Mouse (Mus musculus): ENCODE data around the gene Rbm6.

Gene Rbm6

DNA sequence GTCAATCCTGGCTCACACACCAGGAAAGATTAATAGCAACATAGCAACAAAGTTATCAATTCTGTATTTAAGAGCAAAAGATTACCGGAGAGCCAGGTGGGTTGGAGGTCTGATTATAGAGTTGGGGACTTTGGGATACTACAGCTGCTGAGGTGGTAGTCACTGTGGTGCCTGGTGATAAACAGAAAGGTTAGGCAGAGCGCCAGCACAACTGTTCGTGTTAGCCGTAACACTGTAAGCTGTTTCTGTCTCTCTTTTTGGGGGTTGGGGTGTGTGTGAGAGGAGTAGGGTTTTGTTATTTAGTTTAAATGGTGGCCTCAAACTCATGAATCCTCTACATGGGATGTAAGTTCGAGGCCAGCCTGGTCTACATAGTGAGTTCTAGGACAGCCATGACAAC lies 122.7 kb downstream of the Rbm6 start:
- no peak for DNase-seq (ENCODE audit: low spot score in 2 of 2)

DNA sequence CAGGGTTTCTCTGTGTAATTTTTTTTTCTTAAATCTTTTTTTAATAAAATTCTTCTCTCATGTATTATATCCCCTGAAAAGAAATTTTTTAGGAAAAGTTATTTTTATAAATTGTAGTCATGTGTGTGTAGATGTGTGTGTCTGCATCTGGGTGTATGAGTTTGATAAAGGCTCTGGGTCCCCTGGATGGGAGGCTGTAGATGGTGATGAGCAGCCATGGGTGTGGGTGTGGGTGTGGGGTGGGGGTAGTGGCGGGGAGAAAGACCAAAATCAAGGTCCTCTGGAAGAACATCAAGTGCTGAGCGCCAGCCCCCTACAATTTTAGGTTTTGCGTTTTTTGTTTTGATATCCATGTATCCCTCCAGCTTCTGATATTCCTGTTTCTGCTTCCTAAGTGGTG lies 125.0 kb downstream of the Rbm6 start:
- DNase-seq (ENCODE audit: low spot score in 2 of 2), result no peak

DNA sequence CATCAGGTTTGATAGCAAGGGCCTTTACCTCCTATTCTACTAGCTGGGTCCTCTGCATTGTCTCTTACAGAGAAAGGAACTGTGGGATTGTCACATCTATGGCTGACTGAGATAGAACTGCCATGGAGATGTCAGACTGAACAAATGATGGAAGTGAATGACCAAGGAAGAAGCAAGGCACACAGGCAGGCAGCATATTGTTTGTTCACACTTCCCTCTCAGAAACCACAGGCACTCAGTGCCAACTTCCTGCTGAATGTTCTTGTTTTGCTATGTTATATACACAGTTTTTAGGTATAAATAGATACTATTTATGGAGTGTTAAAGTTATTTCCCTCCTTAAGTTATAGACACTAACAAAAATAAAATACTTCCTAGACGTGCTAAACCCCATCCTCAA lies 125.7 kb downstream of the Rbm6 start:
- no peak for DNase-seq (ENCODE audit: low spot score in 2 of 2)

- no peak for DNase-seq (ENCODE audit: low spot score in 2 of 2)
These were observed 126.4 kb downstream of the Rbm6 start for GRCm38 (mm10) chr9:107746679-107747078.

- no peak for DNase-seq (ENCODE audit: low spot score in 2 of 2)
These were observed 129.0 kb downstream of the Rbm6 start for GRCm38 (mm10) chr9:107744061-107744460.

- peak; percentile 26 to 51 for DNase-seq (ENCODE audit: low spot score in 2 of 2)
These were observed 134.2 kb downstream of the Rbm6 start for GRCm38 (mm10) chr9:107738841-107739202.

- DNase-seq (ENCODE audit: low spot score in 2 of 2), result peak; percentile 94 to 95
These were observed 134.8 kb downstream of the Rbm6 start for GRCm38 (mm10) chr9:107738020-107738840.

GRCm38 (mm10) chr9:107736185-107736485 lies 136.9 kb downstream of the Rbm6 start:
- DNase-seq (ENCODE audit: low spot score in 2 of 2), result no peak

DNA sequence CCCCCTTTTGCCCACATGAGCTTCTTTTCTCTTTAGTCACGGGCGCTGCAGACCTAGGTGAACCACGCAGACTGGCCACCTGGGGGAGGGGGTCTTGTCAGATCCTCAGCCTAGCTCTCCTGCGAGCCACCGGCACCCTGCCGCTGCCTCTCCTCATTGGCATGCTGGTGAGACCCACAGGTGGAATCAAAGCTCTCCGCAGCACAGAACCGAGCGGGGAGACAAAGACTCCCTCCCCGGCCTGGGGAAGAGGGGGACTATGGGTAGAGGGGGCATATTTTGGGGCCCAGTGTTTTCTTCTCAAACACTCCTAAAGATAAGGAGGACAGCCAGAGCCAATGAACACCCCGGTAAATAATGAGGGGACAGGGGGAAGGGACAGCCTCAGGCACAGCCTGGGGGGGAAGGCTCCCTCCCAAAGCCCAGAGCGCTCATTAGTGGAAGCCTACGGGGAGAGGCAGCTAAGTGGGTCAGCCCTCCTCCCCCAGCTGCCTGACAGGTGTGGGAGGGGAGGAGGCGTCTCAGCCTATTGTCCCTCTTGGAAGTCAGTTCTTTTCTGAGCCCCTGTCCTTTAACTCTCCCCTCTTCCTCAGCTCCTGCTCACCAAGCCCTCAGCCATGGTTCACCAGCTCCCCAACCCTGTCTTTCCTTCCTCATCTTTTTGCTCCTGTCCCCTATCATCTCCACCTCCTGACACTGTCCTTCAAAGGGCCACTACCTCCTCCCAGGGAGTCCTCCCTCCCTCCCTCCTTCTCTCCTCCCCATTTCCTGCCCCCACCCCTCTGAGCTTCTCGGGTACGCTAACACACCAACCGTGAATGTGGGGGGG lies 137.5 kb downstream of the Rbm6 start:
- DNase-seq (ENCODE audit: low spot score in 2 of 2), result no peak

DNA sequence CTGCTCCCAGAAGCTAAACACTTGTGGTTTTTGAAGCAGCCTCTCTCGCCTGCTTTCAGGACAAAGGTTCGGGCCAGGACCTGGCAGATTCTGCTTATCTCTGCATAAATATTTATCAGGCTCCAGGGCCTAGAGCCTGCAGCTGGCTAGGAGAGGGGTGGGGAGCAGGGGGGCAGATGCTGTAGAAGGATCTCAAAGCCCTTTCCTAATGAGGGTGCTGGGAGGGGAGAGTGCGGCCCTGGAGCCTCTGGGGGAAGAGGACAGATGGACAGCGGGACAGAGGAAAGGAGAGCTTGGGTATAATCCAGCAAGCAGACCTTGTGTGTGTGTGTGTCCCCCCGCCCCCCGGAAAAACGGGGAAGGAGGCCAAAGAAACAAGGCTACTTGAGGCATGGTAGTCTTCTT lies 138.5 kb downstream of the Rbm6 start:
- DNase-seq (ENCODE audit: low spot score in 2 of 2), result no peak

- no peak for DNase-seq (ENCODE audit: low spot score in 2 of 2)
These were observed 143.3 kb downstream of the Rbm6 start for GRCm38 (mm10) chr9:107729709-107730108.

GRCm38 (mm10) chr9:107728919-107729670 lies 143.9 kb downstream of the Rbm6 start:
- DNase-seq (ENCODE audit: low spot score in 2 of 2), result no peak

DNA sequence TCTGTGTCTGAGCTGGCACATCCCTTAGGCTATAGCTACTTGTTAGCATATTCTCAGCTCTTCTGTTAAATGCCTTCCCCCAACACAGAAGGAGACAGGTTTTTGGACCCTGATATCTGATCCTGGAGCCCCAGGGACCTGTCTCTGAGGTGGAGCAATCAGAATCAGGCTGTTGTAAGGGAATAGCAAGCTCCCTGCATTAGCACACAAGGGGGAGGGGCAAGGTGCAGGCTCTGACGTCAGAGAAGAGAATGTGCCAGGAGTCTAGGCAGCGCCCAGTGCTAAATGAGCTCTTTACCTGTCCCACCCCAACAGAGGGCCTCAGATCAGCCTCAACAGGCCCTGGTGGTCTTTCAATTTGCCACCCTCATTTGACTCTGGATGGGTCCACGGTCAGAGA lies 146.0 kb downstream of the Rbm6 start:
- no peak for DNase-seq (ENCODE audit: low spot score in 2 of 2)

DNA sequence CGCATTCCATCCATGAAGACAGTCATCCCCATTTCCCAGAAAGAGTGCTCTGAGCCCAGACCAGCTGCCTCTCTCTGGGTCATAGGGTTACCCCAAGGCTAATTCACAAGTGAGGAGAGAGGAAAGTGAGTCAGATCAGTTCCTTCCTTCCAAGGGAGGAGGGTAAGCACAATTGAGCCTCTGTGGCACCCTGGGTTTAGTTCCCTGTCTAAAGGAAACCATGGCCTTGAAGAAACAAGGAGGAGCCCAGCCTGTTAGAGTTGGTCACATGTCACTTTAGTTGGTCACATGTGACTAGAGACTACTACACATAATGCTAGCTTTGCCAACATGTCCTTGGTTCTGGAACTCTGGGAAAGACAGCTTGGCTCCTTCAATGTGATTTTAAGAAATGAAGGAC lies 148.2 kb downstream of the Rbm6 start:
- no peak for DNase-seq (ENCODE audit: low spot score in 2 of 2)

DNA sequence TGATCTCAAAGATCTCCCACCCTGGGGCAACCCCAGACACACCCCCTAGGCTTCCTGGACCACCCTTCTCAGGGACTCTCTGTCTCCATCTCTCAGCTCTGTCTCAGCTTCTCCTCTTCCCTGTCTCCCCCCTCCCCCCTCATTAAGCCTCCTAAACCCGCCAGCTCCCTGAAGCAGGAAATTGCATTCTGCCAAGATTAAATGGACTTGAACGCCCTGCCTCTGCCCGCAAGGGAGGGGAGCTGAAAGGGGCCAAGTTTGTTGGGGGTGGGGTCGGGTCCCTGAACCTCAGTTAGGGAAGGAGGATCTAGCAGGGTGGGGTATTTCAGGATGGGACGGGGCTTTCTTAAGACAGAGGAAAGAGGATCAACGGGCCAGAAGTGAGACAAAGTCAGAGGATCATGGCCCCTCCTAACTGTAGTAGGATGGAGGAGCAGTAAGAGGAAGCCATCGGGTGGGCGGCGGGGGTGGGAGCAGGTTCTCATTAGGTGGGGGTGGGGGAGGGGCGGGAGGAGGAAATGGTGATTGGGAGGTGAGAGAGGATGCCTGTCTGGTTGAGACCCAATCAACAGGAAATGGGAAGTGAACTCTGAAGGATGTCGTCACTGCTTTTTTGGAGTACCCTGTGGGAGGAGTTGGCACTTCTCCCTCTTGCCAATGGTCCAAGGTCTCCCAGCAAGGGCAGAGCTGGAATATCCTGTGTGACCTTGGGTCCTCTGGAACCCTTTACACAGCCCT lies 149.1 kb downstream of the Rbm6 start:
- no peak for DNase-seq (ENCODE audit: low spot score in 2 of 2)

Measured in right cerebral cortex, adult 2 months (tissue).